Comparison of ENCODE assay signal across 31 mouse cellular contexts in genomic region chr7:81108226-81108625, GRCm38 (mm10). TPM values are rescaled to one million over a fixed set of nuclear protein-coding genes. Genes with fewer than 3 reads are reported as not detected.
"Had no signal": no experiment of that assay in that cellular context is flagged by ENCODE, and none has a peak within 500 bp of the region (broad histone marks: within the 10 kb centered on the region; RNA-seq: fewer than 3 reads in every experiment).

No protein-coding gene starts in this region.

- DNase-seq: cerebellum, adult 2 months; cerebellum, adult 8-10 months; cerebellum, adult 9-10 months; cerebellum, adult 9-11 months; cerebellum, postnatal 10 days; cerebellum, postnatal 14 days; cerebellum, postnatal 25 days; cerebellum, postnatal 36 days; embryo, embryonic 11 days; forebrain, postnatal 0 days; gastrocnemius, adult 2 months; gastrocnemius, postnatal 10 days; gastrocnemius, postnatal 14 days; gastrocnemius, postnatal 25 days; gastrocnemius, postnatal 36 days; heart, adult 18-20 months; heart, adult 2 months had no signal

- H3K4me2 ChIP-seq: embryonic facial prominence, embryonic 12.5 days; embryonic facial prominence, embryonic 13.5 days; embryonic facial prominence, embryonic 15.5 days; forebrain, embryonic 12.5 days; forebrain, embryonic 13.5 days; forebrain, embryonic 15.5 days had no signal

- H3K4me1 ChIP-seq: forebrain, embryonic 13.5 days; forebrain, embryonic 15.5 days had no signal

- H3K4me3 ChIP-seq: embryonic facial prominence, embryonic 10.5 days; embryonic facial prominence, embryonic 12.5 days; embryonic facial prominence, embryonic 13.5 days; embryonic facial prominence, embryonic 15.5 days; erythroblast, embryonic 14.5 days; forebrain, embryonic 10.5 days; forebrain, embryonic 12.5 days; forebrain, embryonic 13.5 days; forebrain, embryonic 15.5 days; gastrocnemius, adult 2 months; heart, adult 2 months had no signal

- H3K9ac ChIP-seq: embryonic facial prominence, embryonic 12.5 days; embryonic facial prominence, embryonic 13.5 days; embryonic facial prominence, embryonic 15.5 days; forebrain, embryonic 12.5 days; forebrain, embryonic 13.5 days; forebrain, embryonic 15.5 days; forebrain, postnatal 0 days had no signal

- H3K27me3 ChIP-seq: embryonic facial prominence, embryonic 12.5 days; embryonic facial prominence, embryonic 13.5 days; embryonic facial prominence, embryonic 15.5 days; forebrain, embryonic 12.5 days; forebrain, embryonic 13.5 days; forebrain, embryonic 15.5 days had no signal

- H3K27ac ChIP-seq: embryonic facial prominence, embryonic 10.5 days; embryonic facial prominence, embryonic 12.5 days; embryonic facial prominence, embryonic 13.5 days; embryonic facial prominence, embryonic 15.5 days; forebrain, embryonic 10.5 days; forebrain, embryonic 12.5 days; forebrain, embryonic 13.5 days; forebrain, embryonic 15.5 days; heart, adult 2 months had no signal

- H3K9me3 ChIP-seq: embryonic facial prominence, embryonic 10.5 days; embryonic facial prominence, embryonic 12.5 days; embryonic facial prominence, embryonic 13.5 days; embryonic facial prominence, embryonic 15.5 days; forebrain, embryonic 10.5 days; forebrain, embryonic 12.5 days; forebrain, embryonic 13.5 days; forebrain, embryonic 15.5 days had no signal

- H3K36me3 ChIP-seq: embryonic facial prominence, embryonic 10.5 days; embryonic facial prominence, embryonic 12.5 days; embryonic facial prominence, embryonic 13.5 days; embryonic facial prominence, embryonic 15.5 days; forebrain, embryonic 10.5 days; forebrain, embryonic 12.5 days; forebrain, embryonic 15.5 days had no signal

- ATAC-seq: forebrain, embryonic 13.5 days; forebrain, embryonic 14.5 days; forebrain, embryonic 15.5 days; forebrain, embryonic 16.5 days; forebrain, postnatal 0 days had no signal

RNA-seq across cellular contexts. Expression of gene Slc28a1, which starts 6.4 kb away (rescaled TPM):
- polyA plus RNA-seq: embryonic facial prominence, embryonic 11.5 days; embryonic facial prominence, embryonic 12.5 days; embryonic facial prominence, embryonic 13.5 days; embryonic facial prominence, embryonic 14.5 days; embryonic facial prominence, embryonic 15.5 days; erythroblast, embryonic 14.5 days; forebrain, embryonic 10.5 days; forebrain, embryonic 11.5 days; forebrain, embryonic 12.5 days; forebrain, embryonic 13.5 days; forebrain, embryonic 14.5 days; forebrain, embryonic 15.5 days; forebrain, embryonic 16.5 days had no signal

RNA-seq across cellular contexts. Expression of gene Alpk3, which starts 50.8 kb away (rescaled TPM):
- polyA plus RNA-seq: forebrain, embryonic 11.5 days; forebrain, embryonic 13.5 days had no signal
